Mouse (Mus musculus): ENCODE measurements around the gene Bdh2. TPM values are rescaled to one million over a fixed set of nuclear protein-coding genes. Genes with fewer than 3 reads are reported as not detected.

The Bdh2 gene
- polyA plus RNA-seq, 1 experiment from 2014 or later: 10.3 TPM

GRCm38 (mm10) chr3:135273047-135273446 is 8.0 kb upstream of the Bdh2 start:
- 94% methylated on average over 13 of the region's 13 CpGs for WGBS
- no peak for DNase-seq (ENCODE audit: low spot score)
- Histone ChIP-seq H3K27me3 (replicated peaks; ENCODE audit: low read depth, poor library complexity, severe bottlenecking) (no peaks in the 10 kb centered on the region), H3K36me3 (replicated peaks) (peaks cover 66% of the 10 kb centered on the region), H3K4me1 (no peaks in the 10 kb centered on the region), H3K27ac (replicated peaks) (no peak overlapping the region), H3K9me3 (no peaks in the 10 kb centered on the region), H3K4me3 (no peak overlapping the region)

- no peak for DNase-seq (ENCODE audit: low spot score)
- peak overlapping the region; percentile 89 for H3K27ac ChIP-seq (replicated peaks)
- no peaks in the 10 kb centered on the region for H3K27me3 ChIP-seq (replicated peaks; ENCODE audit: low read depth, poor library complexity, severe bottlenecking)
- 0 out of 2 replicates have a peak, but pooled peaks cover under 1% of the 10 kb centered on the region for H3K36me3 ChIP-seq (replicated peaks)
- no peaks in the 10 kb centered on the region for H3K9me3 ChIP-seq
- peaks cover 13% of the 10 kb centered on the region; the same call in 1 of the 2 replicates for H3K4me1 ChIP-seq
- no peak overlapping the region for H3K4me3 ChIP-seq
- 81% methylated on average over 4 of the region's 4 CpGs for WGBS
Measured at GRCm38 (mm10) chr3:135280160-135280559, 861 bp upstream of the Bdh2 start.

- Histone ChIP-seq H3K4me3 (no peak overlapping the region), H3K4me1 (peaks cover 13% of the 10 kb centered on the region; the same call in 1 of the 2 replicates), H3K27me3 (replicated peaks; ENCODE audit: low read depth, poor library complexity, severe bottlenecking) (no peaks in the 10 kb centered on the region), H3K9me3 (no peaks in the 10 kb centered on the region), H3K36me3 (replicated peaks) (no peaks in the 10 kb centered on the region), H3K27ac (replicated peaks) (no peak overlapping the region)
- WGBS: 83% methylated on average over 8 of the region's 8 CpGs
- no peak for DNase-seq (ENCODE audit: low spot score)
Measured at GRCm38 (mm10) chr3:135281701-135282100, 680 bp downstream of the Bdh2 start.

GRCm38 (mm10) chr3:135285256-135285655 is 4.2 kb downstream of the Bdh2 start:
- no peaks in the 10 kb centered on the region for H3K27me3 ChIP-seq (replicated peaks; ENCODE audit: low read depth, poor library complexity, severe bottlenecking)
- WGBS: 86% methylated on average over 11 of the region's 11 CpGs
- no peak for DNase-seq (ENCODE audit: low spot score)
- peaks cover 11% of the 10 kb centered on the region; the same call in 1 of the 2 replicates for H3K4me1 ChIP-seq
- no peaks in the 10 kb centered on the region for H3K36me3 ChIP-seq (replicated peaks)
- H3K4me3 ChIP-seq: no peak overlapping the region
- no peaks in the 10 kb centered on the region for H3K9me3 ChIP-seq
- no peak overlapping the region for H3K27ac ChIP-seq (replicated peaks)

- H3K9me3 ChIP-seq: no peaks in the 10 kb centered on the region
- H3K4me1 ChIP-seq: peaks cover 6% of the 10 kb centered on the region; the same call in 1 of the 2 replicates
- DNase-seq (ENCODE audit: low spot score): no peak
- no peaks in the 10 kb centered on the region for H3K27me3 ChIP-seq (replicated peaks; ENCODE audit: low read depth, poor library complexity, severe bottlenecking)
- no peaks in the 10 kb centered on the region for H3K36me3 ChIP-seq (replicated peaks)
- H3K27ac ChIP-seq (replicated peaks): no peak overlapping the region
- WGBS: 80% methylated on average over 3 of the region's 3 CpGs
- H3K4me3 ChIP-seq: no peak overlapping the region
Measured at GRCm38 (mm10) chr3:135285807-135286206, 4.8 kb downstream of the Bdh2 start.

GRCm38 (mm10) chr3:135288138-135288750 is 7.2 kb downstream of the Bdh2 start:
- WGBS: 89% methylated on average over 8 of the region's 8 CpGs
- no peak for DNase-seq (ENCODE audit: low spot score)
- no peaks in the 10 kb centered on the region for H3K4me1 ChIP-seq
- H3K9me3 ChIP-seq: no peaks in the 10 kb centered on the region
- no peaks in the 10 kb centered on the region for H3K27me3 ChIP-seq (replicated peaks; ENCODE audit: low read depth, poor library complexity, severe bottlenecking)
- no peak overlapping the region for H3K27ac ChIP-seq (replicated peaks)
- no peak overlapping the region for H3K4me3 ChIP-seq
- no peaks in the 10 kb centered on the region for H3K36me3 ChIP-seq (replicated peaks)

- no peak for DNase-seq (ENCODE audit: low spot score)
- 84% methylated on average over 1 of the region's 1 CpGs for WGBS
- Histone ChIP-seq H3K4me3 (no peak overlapping the region), H3K36me3 (replicated peaks) (no peaks in the 10 kb centered on the region), H3K4me1 (peaks cover 3% of the 10 kb centered on the region; the same call in 1 of the 2 replicates), H3K27me3 (replicated peaks; ENCODE audit: low read depth, poor library complexity, severe bottlenecking) (no peaks in the 10 kb centered on the region), H3K27ac (replicated peaks) (no peak overlapping the region), H3K9me3 (no peaks in the 10 kb centered on the region)
Measured at GRCm38 (mm10) chr3:135289148-135289547, 8.1 kb downstream of the Bdh2 start.

GRCm38 (mm10) chr3:135290249-135290894 is 9.4 kb downstream of the Bdh2 start:
- 98% methylated on average over 6 of the region's 7 CpGs for WGBS
- peaks cover 3% of the 10 kb centered on the region; the same call in 1 of the 2 replicates for H3K4me1 ChIP-seq
- peak; percentile 58 for DNase-seq (ENCODE audit: low spot score)
- H3K27me3 ChIP-seq (replicated peaks; ENCODE audit: low read depth, poor library complexity, severe bottlenecking): no peaks in the 10 kb centered on the region
- no peaks in the 10 kb centered on the region for H3K36me3 ChIP-seq (replicated peaks)
- H3K27ac ChIP-seq (replicated peaks): no peak overlapping the region
- H3K4me3 ChIP-seq: no peak overlapping the region
- no peaks in the 10 kb centered on the region for H3K9me3 ChIP-seq

GRCm38 (mm10) chr3:135293703-135294102 is 12.7 kb downstream of the Bdh2 start:
- no peaks in the 10 kb centered on the region for H3K36me3 ChIP-seq (replicated peaks)
- no peaks in the 10 kb centered on the region for H3K9me3 ChIP-seq
- peaks cover 3% of the 10 kb centered on the region; the same call in 1 of the 2 replicates for H3K4me1 ChIP-seq
- H3K27ac ChIP-seq (replicated peaks): no peak overlapping the region
- no peaks in the 10 kb centered on the region for H3K27me3 ChIP-seq (replicated peaks; ENCODE audit: low read depth, poor library complexity, severe bottlenecking)
- H3K4me3 ChIP-seq: no peak overlapping the region
- DNase-seq (ENCODE audit: low spot score): no peak
- WGBS: 53% methylated on average over 7 of the region's 7 CpGs

GRCm38 (mm10) chr3:135295559-135295958 is 14.5 kb downstream of the Bdh2 start:
- no peak overlapping the region for H3K4me3 ChIP-seq
- no peaks in the 10 kb centered on the region for H3K9me3 ChIP-seq
- no peaks in the 10 kb centered on the region for H3K27me3 ChIP-seq (replicated peaks; ENCODE audit: low read depth, poor library complexity, severe bottlenecking)
- no peaks in the 10 kb centered on the region for H3K36me3 ChIP-seq (replicated peaks)
- no peak for DNase-seq (ENCODE audit: low spot score)
- H3K27ac ChIP-seq (replicated peaks): no peak overlapping the region
- 83% methylated on average over 1 of the region's 1 CpGs for WGBS
- H3K4me1 ChIP-seq: peaks cover 3% of the 10 kb centered on the region; the same call in 1 of the 2 replicates

GRCm38 (mm10) chr3:135298560-135298959 is 17.5 kb downstream of the Bdh2 start:
- Histone ChIP-seq H3K4me3 (no peak overlapping the region), H3K27ac (replicated peaks) (no peak overlapping the region), H3K36me3 (replicated peaks) (no peaks in the 10 kb centered on the region), H3K27me3 (replicated peaks; ENCODE audit: low read depth, poor library complexity, severe bottlenecking) (no peaks in the 10 kb centered on the region), H3K9me3 (no peaks in the 10 kb centered on the region), H3K4me1 (peaks cover 8% of the 10 kb centered on the region)
- DNase-seq (ENCODE audit: low spot score): no peak
- 82% methylated on average over 3 of the region's 3 CpGs for WGBS

- DNase-seq (ENCODE audit: low spot score): no peak
Measured at GRCm38 (mm10) chr3:135300081-135300480, 19.1 kb downstream of the Bdh2 start.

GRCm38 (mm10) chr3:135304060-135304459 is 23.0 kb downstream of the Bdh2 start:
- no peak for DNase-seq (ENCODE audit: low spot score)
- peaks cover 20% of the 10 kb centered on the region for H3K27me3 ChIP-seq (replicated peaks; ENCODE audit: low read depth, poor library complexity, severe bottlenecking)
- H3K36me3 ChIP-seq (replicated peaks): no peaks in the 10 kb centered on the region
- H3K4me3 ChIP-seq: no peak overlapping the region
- H3K4me1 ChIP-seq: peaks cover 35% of the 10 kb centered on the region
- H3K9me3 ChIP-seq: no peaks in the 10 kb centered on the region
- 20% methylated on average over 6 of the region's 6 CpGs for WGBS
- no peak overlapping the region for H3K27ac ChIP-seq (replicated peaks)

More at GRCm38 (mm10) chr3:135300081-135300480, 19.1 kb downstream of the Bdh2 start:
- Histone ChIP-seq H3K27ac (replicated peaks) (no peak overlapping the region), H3K27me3 (replicated peaks; ENCODE audit: low read depth, poor library complexity, severe bottlenecking) (no peaks in the 10 kb centered on the region), H3K4me3 (no peak overlapping the region), H3K9me3 (no peaks in the 10 kb centered on the region), H3K36me3 (replicated peaks) (no peaks in the 10 kb centered on the region), H3K4me1 (peaks cover 18% of the 10 kb centered on the region)
- WGBS: 77% methylated on average over 6 of the region's 6 CpGs
